Mouse (Mus musculus): ENCODE data around the gene Usp37. TPM values are rescaled to one million over a fixed set of nuclear protein-coding genes. Genes with fewer than 3 reads are reported as not detected.

Gene Usp37
- polyA plus RNA-seq, 1 experiment from 2014 or later, result 41.7 TPM

DNA sequence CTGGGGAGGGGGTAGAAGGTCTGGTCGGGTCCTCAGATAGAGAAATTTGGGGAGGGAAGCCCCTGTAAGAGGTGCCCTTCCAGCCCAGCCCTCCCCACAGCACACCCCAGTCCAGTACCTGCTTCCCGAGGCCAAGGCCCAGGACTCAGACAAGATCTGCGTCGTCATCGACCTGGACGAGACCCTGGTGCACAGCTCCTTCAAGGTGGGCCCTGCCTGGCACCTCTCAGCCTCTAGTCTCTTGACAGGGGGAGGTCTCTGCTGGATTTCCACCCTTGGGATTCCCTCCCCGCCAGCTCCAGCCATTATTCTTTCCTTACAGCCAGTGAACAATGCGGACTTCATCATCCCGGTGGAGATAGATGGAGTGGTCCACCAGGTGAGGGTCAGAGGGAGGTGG is 150.4 kb downstream of the Usp37 start:
- peaks cover 22% of the 10 kb centered on the region for H3K36me3 ChIP-seq
- no peaks in the 10 kb centered on the region for H3K9me3 ChIP-seq
- H3K4me2 ChIP-seq (replicated peaks), result no peak overlapping the region
- H3K4me1 ChIP-seq, result peaks cover 32% of the 10 kb centered on the region
- no peak overlapping the region for H3K27ac ChIP-seq
- H3K9ac ChIP-seq, result no peak overlapping the region; the same call in 1 of the 2 replicates
- no peak for ATAC-seq (ENCODE audit: insufficient number of reproducible peaks, insufficient read depth, low FRiP score, low TSS enrichment)
- no peaks in the 10 kb centered on the region for H3K27me3 ChIP-seq
- 91% methylated on average over 9 of the region's 9 CpGs for WGBS
- H3K4me3 ChIP-seq, result no peak overlapping the region

GRCm38 (mm10) chr1:74393010-74393409 is 151.1 kb downstream of the Usp37 start:
- Histone ChIP-seq H3K9ac (peak overlapping the region; percentile 97), H3K4me3 (peak overlapping the region; percentile 80), H3K9me3 (no peaks in the 10 kb centered on the region), H3K27me3 (no peaks in the 10 kb centered on the region), H3K27ac (peak overlapping the region; percentile 98), H3K4me1 (peaks cover 32% of the 10 kb centered on the region), H3K4me2 (replicated peaks) (peak overlapping the region; percentile 93), H3K36me3 (peaks cover 22% of the 10 kb centered on the region)
- WGBS, result 41% methylated on average over 7 of the region's 7 CpGs
- no peak for ATAC-seq (ENCODE audit: insufficient number of reproducible peaks, insufficient read depth, low FRiP score, low TSS enrichment)

GRCm38 (mm10) chr1:74392446-74392994 is 151.6 kb downstream of the Usp37 start:
- H3K9ac ChIP-seq, result peak overlapping the region; percentile 97
- peak overlapping the region; percentile 93 for H3K4me2 ChIP-seq (replicated peaks)
- peak; percentile 1; the same call in 1 of the 2 replicates for ATAC-seq (ENCODE audit: insufficient number of reproducible peaks, insufficient read depth, low FRiP score, low TSS enrichment)
- peaks cover 37% of the 10 kb centered on the region for H3K4me1 ChIP-seq
- peaks cover 22% of the 10 kb centered on the region for H3K36me3 ChIP-seq
- peak overlapping the region; percentile 98 for H3K27ac ChIP-seq
- no peaks in the 10 kb centered on the region for H3K9me3 ChIP-seq
- H3K27me3 ChIP-seq, result no peaks in the 10 kb centered on the region
- H3K4me3 ChIP-seq, result peak overlapping the region; percentile 80
- WGBS, result 2% methylated on average over 16 of the region's 16 CpGs

- Histone ChIP-seq H3K9me3 (no peaks in the 10 kb centered on the region), H3K4me2 (replicated peaks) (peak overlapping the region; percentile 93), H3K4me3 (peak overlapping the region; percentile 80), H3K36me3 (peaks cover 22% of the 10 kb centered on the region), H3K27me3 (no peaks in the 10 kb centered on the region), H3K9ac (peak overlapping the region; percentile 97), H3K27ac (peak overlapping the region; percentile 98), H3K4me1 (peaks cover 39% of the 10 kb centered on the region)
- peak; percentile 11; the same call in 1 of the 2 replicates for ATAC-seq (ENCODE audit: insufficient number of reproducible peaks, insufficient read depth, low FRiP score, low TSS enrichment)
- under 1% methylated on average over 55 of the region's 63 CpGs for WGBS
These were observed 152.1 kb downstream of the Usp37 start for GRCm38 (mm10) chr1:74391844-74392441.

DNA sequence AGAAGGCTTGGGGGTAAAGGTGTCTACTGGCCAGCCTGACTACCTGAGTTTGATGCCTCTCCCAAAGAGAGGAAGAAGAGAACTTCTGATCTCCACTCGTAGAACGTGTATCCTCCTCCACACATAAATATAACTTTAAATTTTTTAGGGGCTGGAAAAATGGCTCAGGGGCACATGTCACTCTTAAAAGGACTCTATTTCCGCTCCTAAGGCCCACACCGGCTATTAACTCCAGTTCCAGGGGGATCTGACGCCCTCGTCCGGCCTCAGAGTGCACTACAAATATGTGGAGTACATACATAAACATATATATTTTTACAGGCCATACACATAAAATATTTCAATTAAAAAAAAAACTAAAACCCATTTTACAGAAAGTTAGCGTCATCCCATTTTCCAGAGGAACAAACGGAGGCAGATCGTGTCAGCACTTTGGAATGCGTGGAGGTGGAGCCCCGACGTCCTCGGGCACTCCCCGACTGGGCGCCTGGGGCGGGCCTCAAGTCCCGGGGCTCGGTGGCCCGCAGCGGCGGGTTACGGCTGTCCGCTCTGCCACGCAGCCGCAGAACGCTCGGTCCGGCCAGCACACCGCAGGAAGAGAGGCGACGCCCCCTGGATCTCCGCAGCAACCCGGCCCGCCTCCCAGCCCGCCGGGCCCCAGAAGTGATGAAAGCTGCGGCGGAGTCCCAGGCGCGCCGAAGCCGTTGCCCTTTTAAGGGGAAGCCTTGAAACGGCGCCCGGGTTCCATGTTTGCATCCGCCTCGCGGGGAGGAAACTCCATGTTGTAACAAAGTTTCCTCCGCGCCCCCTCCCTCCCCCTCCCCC is 152.9 kb downstream of the Usp37 start, which contains the start of gene Ctdsp1:
Gene Ctdsp1 (plus strand): TSS at position 586 of the 825 bp plus-strand sequence.
- no peaks in the 10 kb centered on the region for H3K9me3 ChIP-seq
- peak within 1 kb of the TSS; percentile 80 for H3K4me3 ChIP-seq
- ATAC-seq (ENCODE audit: insufficient number of reproducible peaks, insufficient read depth, low FRiP score, low TSS enrichment), result peak; percentile 39
- H3K4me2 ChIP-seq (replicated peaks), result peak within 1 kb of the TSS; percentile 93
- peaks cover 39% of the 10 kb centered on the region for H3K4me1 ChIP-seq
- no peaks in the 10 kb centered on the region for H3K27me3 ChIP-seq
- peak within 1 kb of the TSS; percentile 97 for H3K9ac ChIP-seq
- H3K27ac ChIP-seq, result peak within 1 kb of the TSS; percentile 98
- WGBS, result 2% methylated on average over 51 of the region's 51 CpGs
- peaks cover 22% of the 10 kb centered on the region for H3K36me3 ChIP-seq

DNA sequence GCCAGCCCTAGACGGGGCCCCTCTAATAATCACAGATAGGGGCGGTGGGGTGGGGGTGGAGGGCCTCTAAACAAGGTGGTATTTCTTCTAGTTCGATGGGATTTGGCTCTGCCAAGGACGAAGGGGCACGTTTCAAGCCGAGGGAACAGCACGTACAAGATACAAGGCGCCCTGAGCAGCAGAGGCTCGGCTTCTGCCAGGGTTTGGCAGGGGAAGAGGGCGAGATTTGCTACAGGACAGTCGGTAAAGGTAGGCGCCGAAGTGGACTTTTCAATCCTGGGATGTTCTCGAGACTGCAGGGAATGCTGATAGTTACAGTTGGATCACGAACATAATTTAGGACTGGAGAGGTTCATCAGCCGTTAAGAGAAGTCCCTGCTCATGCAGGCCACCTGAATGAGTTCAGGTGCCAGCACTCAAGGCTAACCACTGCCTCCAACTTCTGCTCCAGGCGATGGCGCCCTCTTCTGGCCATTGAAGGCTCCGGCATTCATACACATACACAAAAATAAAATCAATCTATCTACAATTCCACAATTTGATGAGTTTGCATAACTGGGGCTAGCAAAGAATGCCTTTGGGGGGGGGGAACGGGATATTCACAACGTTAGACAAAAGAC is 153.7 kb downstream of the Usp37 start:
- peak overlapping the region; percentile 98 for H3K27ac ChIP-seq
- no peaks in the 10 kb centered on the region for H3K27me3 ChIP-seq
- no peak for ATAC-seq (ENCODE audit: insufficient number of reproducible peaks, insufficient read depth, low FRiP score, low TSS enrichment)
- peaks cover 22% of the 10 kb centered on the region for H3K36me3 ChIP-seq
- peak overlapping the region; percentile 80 for H3K4me3 ChIP-seq
- H3K9me3 ChIP-seq, result no peaks in the 10 kb centered on the region
- peak overlapping the region; percentile 93 for H3K4me2 ChIP-seq (replicated peaks)
- peaks cover 39% of the 10 kb centered on the region for H3K4me1 ChIP-seq
- 6% methylated on average over 21 of the region's 21 CpGs for WGBS
- H3K9ac ChIP-seq, result peak overlapping the region; percentile 41; the same call in 1 of the 2 replicates

- H3K36me3 ChIP-seq, result peaks cover 16% of the 10 kb centered on the region
- peak overlapping the region; percentile 93 for H3K4me2 ChIP-seq (replicated peaks)
- 3% methylated on average over 29 of the region's 29 CpGs for WGBS
- H3K4me3 ChIP-seq, result peak overlapping the region; percentile 80
- H3K27ac ChIP-seq, result peak overlapping the region; percentile 98
- no peak for ATAC-seq (ENCODE audit: insufficient number of reproducible peaks, insufficient read depth, low FRiP score, low TSS enrichment)
- H3K9me3 ChIP-seq, result no peaks in the 10 kb centered on the region
- H3K4me1 ChIP-seq, result peaks cover 39% of the 10 kb centered on the region
- H3K27me3 ChIP-seq, result no peaks in the 10 kb centered on the region
- H3K9ac ChIP-seq, result peak overlapping the region; percentile 41; the same call in 1 of the 2 replicates
These were observed 154.2 kb downstream of the Usp37 start for GRCm38 (mm10) chr1:74389831-74390286.

DNA sequence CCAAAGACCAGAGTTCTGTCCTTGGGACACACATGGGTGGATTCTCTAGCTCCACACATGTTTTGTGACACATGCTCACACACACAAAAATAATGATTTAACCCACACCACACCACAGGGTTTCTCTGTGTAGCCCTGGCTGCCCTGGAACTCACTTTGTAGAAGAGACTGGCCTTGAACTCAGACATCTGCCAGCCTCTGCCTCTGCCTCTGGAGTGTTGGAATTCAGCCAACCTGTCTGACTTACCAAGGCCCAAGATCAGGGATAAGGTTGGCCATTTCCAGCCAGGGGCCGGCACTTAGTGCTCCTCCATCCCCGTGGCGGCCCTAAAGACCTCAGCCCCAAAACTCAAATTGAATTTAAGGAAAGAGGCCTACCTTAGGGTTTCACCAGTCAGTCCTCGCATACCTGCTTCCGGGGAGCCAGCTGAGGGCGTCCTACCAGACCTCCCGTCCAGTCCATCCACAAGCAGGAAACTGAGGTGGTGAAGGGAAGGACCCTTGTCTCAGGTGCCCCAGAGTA is 155.6 kb downstream of the Usp37 start:
- Histone ChIP-seq H3K4me2 (replicated peaks) (no peak overlapping the region), H3K27me3 (no peaks in the 10 kb centered on the region), H3K9ac (no peak overlapping the region), H3K4me3 (no peak overlapping the region), H3K4me1 (peaks cover 34% of the 10 kb centered on the region), H3K9me3 (no peaks in the 10 kb centered on the region), H3K36me3 (peaks cover 2% of the 10 kb centered on the region), H3K27ac (peak overlapping the region; percentile 98; the same call in 1 of the 2 replicates)
- WGBS, result 71% methylated on average over 7 of the region's 7 CpGs
- ATAC-seq (ENCODE audit: insufficient number of reproducible peaks, insufficient read depth, low FRiP score, low TSS enrichment), result no peak

- no peak for ATAC-seq (ENCODE audit: insufficient number of reproducible peaks, insufficient read depth, low FRiP score, low TSS enrichment)
- H3K9ac ChIP-seq, result peak overlapping the region; percentile 51; the same call in 1 of the 2 replicates
- no peaks in the 10 kb centered on the region for H3K9me3 ChIP-seq
- peak overlapping the region; percentile 51 for H3K4me2 ChIP-seq (replicated peaks)
- H3K27me3 ChIP-seq, result no peaks in the 10 kb centered on the region
- peak overlapping the region; percentile 98 for H3K27ac ChIP-seq
- 55% methylated on average over 15 of the region's 15 CpGs for WGBS
- H3K4me1 ChIP-seq, result peaks cover 24% of the 10 kb centered on the region
- no peaks in the 10 kb centered on the region for H3K36me3 ChIP-seq
- H3K4me3 ChIP-seq, result peak overlapping the region; percentile 44
These were observed 156.6 kb downstream of the Usp37 start for GRCm38 (mm10) chr1:74387386-74387988.

GRCm38 (mm10) chr1:74386714-74387385 is 157.2 kb downstream of the Usp37 start:
- peak overlapping the region; percentile 51 for H3K4me2 ChIP-seq (replicated peaks)
- no peaks in the 10 kb centered on the region for H3K9me3 ChIP-seq
- peak overlapping the region; percentile 51 for H3K9ac ChIP-seq
- peak; percentile 94 for ATAC-seq (ENCODE audit: insufficient number of reproducible peaks, insufficient read depth, low FRiP score, low TSS enrichment)
- H3K27me3 ChIP-seq, result no peaks in the 10 kb centered on the region
- H3K36me3 ChIP-seq, result no peaks in the 10 kb centered on the region
- H3K4me3 ChIP-seq, result peak overlapping the region; percentile 44
- peak overlapping the region; percentile 98 for H3K27ac ChIP-seq
- H3K4me1 ChIP-seq, result peaks cover 24% of the 10 kb centered on the region
- WGBS, result under 1% methylated on average over 26 of the region's 26 CpGs

All from embryonic facial prominence, embryonic 12.5 days (tissue).